Comparison of ENCODE assay signal across 8 mouse cellular contexts in the genomic region with DNA sequence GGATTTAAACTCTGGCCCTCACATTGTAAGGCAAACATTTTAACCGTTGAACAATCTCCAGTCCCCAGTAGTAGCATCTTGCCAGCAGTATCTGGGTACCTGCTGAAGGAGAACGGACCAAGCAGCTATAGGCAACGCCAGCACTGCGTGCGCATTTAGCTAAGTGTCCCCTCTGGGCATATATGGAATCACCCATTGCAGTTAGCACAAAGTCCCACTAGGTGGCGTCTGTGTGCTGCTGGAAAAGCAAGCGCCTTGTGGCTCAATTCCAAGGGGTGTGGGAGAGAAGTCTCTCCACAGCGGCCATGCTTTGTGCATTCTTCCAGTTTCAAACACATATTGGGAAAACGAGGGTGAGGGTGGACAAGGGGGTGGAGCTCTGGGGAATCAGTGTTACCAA. TPM values are rescaled to one million over a fixed set of nuclear protein-coding genes. Genes with fewer than 3 reads are reported as not detected.
DNase-seq lines count a peak whose midpoint lies in the region; ATAC-seq and TF ChIP-seq lines count a peak whose summit lies in the region.

No protein-coding gene starts in this region.

- peaks cover 12% of the 10 kb centered on the region for H3K4me1 ChIP-seq in embryonic facial prominence, embryonic 10.5 days
- H3K4me1 ChIP-seq in kidney, postnatal 0 days (replicated peaks; ENCODE audit: insufficient read depth, low read length), result no peaks in the 10 kb centered on the region
- H3K4me1 ChIP-seq in liver, postnatal 0 days (ENCODE audit: insufficient read depth), result peaks cover 8% of the 10 kb centered on the region
- H3K4me1 ChIP-seq in thymus, adult 2 months (replicated peaks; ENCODE audit: control insufficient read depth, insufficient read depth, low read length), result peaks cover 26% of the 10 kb centered on the region

- peak; percentile 44; the same call in 1 of the 2 replicates for ATAC-seq in kidney, postnatal 0 days (replicated peaks; ENCODE audit: low FRiP score, low read depth)
- ATAC-seq in liver, postnatal 0 days, result peak; percentile 49; the same call in 1 of the 2 replicates

- H3K27ac ChIP-seq in embryonic facial prominence, embryonic 10.5 days (replicated peaks), result no peak overlapping the region
- H3K27ac ChIP-seq in kidney, postnatal 0 days, result no peak overlapping the region
- H3K27ac ChIP-seq in liver, postnatal 0 days (ENCODE audit: low read depth), result no peak overlapping the region
- no peak overlapping the region for H3K27ac ChIP-seq in thymus, adult 2 months (ENCODE audit: control insufficient read depth, insufficient read depth, low read length)

- no peak overlapping the region for H3K4me2 ChIP-seq in kidney, postnatal 0 days (ENCODE audit: low read length)
- no peak overlapping the region for H3K4me2 ChIP-seq in liver, postnatal 0 days (ENCODE audit: low read depth, low read length)

- H3K36me3 ChIP-seq in embryonic facial prominence, embryonic 10.5 days (replicated peaks), result no peaks in the 10 kb centered on the region
- H3K36me3 ChIP-seq in kidney, postnatal 0 days (ENCODE audit: insufficient read depth, low read length), result no peaks in the 10 kb centered on the region
- no peaks in the 10 kb centered on the region for H3K36me3 ChIP-seq in liver, postnatal 0 days (replicated peaks; ENCODE audit: insufficient read depth, low read length)
- H3K36me3 ChIP-seq in thymus, adult 2 months (ENCODE audit: control insufficient read depth, insufficient read depth, low read length), result no peaks in the 10 kb centered on the region

- no peak overlapping the region for H3K4me3 ChIP-seq in embryonic facial prominence, embryonic 10.5 days
- H3K4me3 ChIP-seq in kidney, postnatal 0 days (replicated peaks; ENCODE audit: low read depth, low read length), result no peak overlapping the region
- H3K4me3 ChIP-seq in liver, postnatal 0 days (ENCODE audit: low read depth, low read length), result no peak overlapping the region
- no peak overlapping the region for H3K4me3 ChIP-seq in thymus, adult 2 months (ENCODE audit: control insufficient read depth, insufficient read depth, low read length)

- peak; percentile 50 to 62 for DNase-seq in CD8-positive naive resting alpha-beta T cell, adult 2 months (ENCODE audit: low read depth in 2 of 2, low spot score in 2 of 2)
- peak; percentile 83 for DNase-seq in adrenal gland, postnatal 25 days
- DNase-seq in embryonic facial prominence, embryonic 10.5 days (ENCODE audit: low spot score), result peak; percentile 84
- DNase-seq in heart, adult 9 months (ENCODE audit: low spot score in 2 of 2), result peak; percentile 29 to 69
- DNase-seq in kidney, postnatal 0 days (ENCODE audit: low spot score), result peak; percentile 91
- DNase-seq in liver, postnatal 0 days, result peak; percentile 86
- DNase-seq in ovary, adult 18-20 months (ENCODE audit: low spot score), result peak; percentile 52
- peak; percentile 61 for DNase-seq in thymus, adult 2 months

- TF ChIP-seq POLR2A in thymus, adult 2 months (IDR thresholded peaks at IDR 0.05; ENCODE audit: control insufficient read depth, extremely low read depth, insufficient read depth, low read length, poor library complexity), result no peak

- peak; percentile 93 for TF ChIP-seq CTCF in kidney, postnatal 0 days (IDR thresholded peaks at IDR 0.05; ENCODE audit: low read depth)
- peak; percentile 91 for TF ChIP-seq CTCF in liver, postnatal 0 days (IDR thresholded peaks at IDR 0.05; ENCODE audit: low read depth)
- TF ChIP-seq CTCF in thymus, adult 2 months (IDR thresholded peaks at IDR 0.05; ENCODE audit: borderline replicate concordance, control insufficient read depth, extremely low read depth, insufficient read depth, low read length, poor library complexity), result peak; percentile 80; the same call in 1 of the 2 replicates

- TF ChIP-seq EP300 in liver, postnatal 0 days (IDR thresholded peaks at IDR 0.05; ENCODE audit: low read depth), result no peak

- 2% methylated on average over 9 of the region's 9 CpGs for WGBS in embryonic facial prominence, embryonic 10.5 days
- 6% methylated on average over 9 of the region's 9 CpGs for WGBS in kidney, postnatal 0 days
- WGBS in liver, postnatal 0 days (ENCODE audit: insufficient replicate concordance), result 3% methylated on average over 9 of the region's 9 CpGs
- WGBS in thymus, adult 2 months, result 6% methylated on average over 9 of the region's 9 CpGs

- H3K9me3 ChIP-seq in embryonic facial prominence, embryonic 10.5 days, result no peaks in the 10 kb centered on the region
- H3K9me3 ChIP-seq in kidney, postnatal 0 days (replicated peaks; ENCODE audit: low read length), result no peaks in the 10 kb centered on the region
- no peaks in the 10 kb centered on the region for H3K9me3 ChIP-seq in liver, postnatal 0 days (ENCODE audit: low read length)

- peaks cover 47% of the 10 kb centered on the region for H3K27me3 ChIP-seq in embryonic facial prominence, embryonic 10.5 days (replicated peaks; ENCODE audit: low read depth, poor library complexity, severe bottlenecking)
- H3K27me3 ChIP-seq in kidney, postnatal 0 days (ENCODE audit: insufficient read depth, low read length), result no peaks in the 10 kb centered on the region; the same call in 1 of the 2 replicates
- H3K27me3 ChIP-seq in liver, postnatal 0 days (ENCODE audit: insufficient read depth, low read length), result peaks cover 10% of the 10 kb centered on the region; the same call in 1 of the 2 replicates
- no peaks in the 10 kb centered on the region for H3K27me3 ChIP-seq in thymus, adult 2 months (ENCODE audit: control insufficient read depth, insufficient read depth, low read length)

- H3K9ac ChIP-seq in kidney, postnatal 0 days (ENCODE audit: low read depth, low read length), result no peak overlapping the region
- no peak overlapping the region for H3K9ac ChIP-seq in liver, postnatal 0 days (replicated peaks)

RNA-seq across cellular contexts. Expression of gene Sdhaf1, which starts 12.7 kb away (rescaled TPM):
- total RNA-seq in adrenal gland, postnatal 25 days (2021), result 13.1 and 14.1 TPM in 2 replicates
- 17.5 and 17.8 TPM in 2 replicates for polyA plus RNA-seq in embryonic facial prominence, embryonic 10.5 days (2016; fragmentation: Nextera tagmentation; extraction: Ambion mirVana)
- polyA plus RNA-seq in kidney, postnatal 0 days (2015; fragmentation: Nextera tagmentation; extraction: Ambion mirVana), result 32.0 and 35.1 TPM in 2 replicates
- polyA plus RNA-seq in liver, postnatal 0 days (2015; fragmentation: Nextera tagmentation; extraction: Ambion mirVana), result 14.0 TPM in 2 replicates
- polyA plus RNA-seq in thymus, adult 2 months (2012; rRNA removed), result 26.9 and 31.7 TPM in 2 replicates

RNA-seq across cellular contexts. Expression of gene E130208F15Rik, which starts 14.8 kb away (rescaled TPM):
- total RNA-seq in adrenal gland, postnatal 25 days (2021), result 1.5 and 2.0 TPM in 2 replicates
- polyA plus RNA-seq in embryonic facial prominence, embryonic 10.5 days (2016; fragmentation: Nextera tagmentation; extraction: Ambion mirVana), result 2.1 TPM in 2 replicates
- polyA plus RNA-seq in kidney, postnatal 0 days (2015; fragmentation: Nextera tagmentation; extraction: Ambion mirVana), result not detected in 2 replicates
- polyA plus RNA-seq in liver, postnatal 0 days (2015; fragmentation: Nextera tagmentation; extraction: Ambion mirVana), result not detected in 2 replicates
- 0.74 and 0.93 TPM in 2 replicates for polyA plus RNA-seq in thymus, adult 2 months (2012; rRNA removed)

RNA-seq across cellular contexts. Expression of gene Syne4, which starts 21.8 kb away (rescaled TPM):
- 29.0 and 41.3 TPM in 2 replicates for total RNA-seq in adrenal gland, postnatal 25 days (2021)
- polyA plus RNA-seq in embryonic facial prominence, embryonic 10.5 days (2016; fragmentation: Nextera tagmentation; extraction: Ambion mirVana), result 51.1 and 65.6 TPM in 2 replicates
- 79.0 and 88.4 TPM in 2 replicates for polyA plus RNA-seq in kidney, postnatal 0 days (2015; fragmentation: Nextera tagmentation; extraction: Ambion mirVana)
- polyA plus RNA-seq in liver, postnatal 0 days (2015; fragmentation: Nextera tagmentation; extraction: Ambion mirVana), result 11.4 and 12.8 TPM in 2 replicates
- polyA plus RNA-seq in thymus, adult 2 months (2012; rRNA removed), result 15.4 and 16.8 TPM in 2 replicates

RNA-seq across cellular contexts. Expression of gene Lrfn3, which starts 26.2 kb away (rescaled TPM):
- total RNA-seq in adrenal gland, postnatal 25 days (2021), result 16.6 and 19.4 TPM in 2 replicates
- polyA plus RNA-seq in embryonic facial prominence, embryonic 10.5 days (2016; fragmentation: Nextera tagmentation; extraction: Ambion mirVana), result 5.0 and 5.4 TPM in 2 replicates
- polyA plus RNA-seq in kidney, postnatal 0 days (2015; fragmentation: Nextera tagmentation; extraction: Ambion mirVana), result 9.3 and 9.5 TPM in 2 replicates
- polyA plus RNA-seq in liver, postnatal 0 days (2015; fragmentation: Nextera tagmentation; extraction: Ambion mirVana), result 7.4 and 8.3 TPM in 2 replicates
- 0.78 and 1.1 TPM in 2 replicates for polyA plus RNA-seq in thymus, adult 2 months (2012; rRNA removed)

RNA-seq across cellular contexts. Expression of gene Alkbh6, which starts 27.9 kb away (rescaled TPM):
- total RNA-seq in adrenal gland, postnatal 25 days (2021), result 51.6 and 59.2 TPM in 2 replicates
- 95.5 and 97.0 TPM in 2 replicates for polyA plus RNA-seq in embryonic facial prominence, embryonic 10.5 days (2016; fragmentation: Nextera tagmentation; extraction: Ambion mirVana)
- 95.3 and 101 TPM in 2 replicates for polyA plus RNA-seq in kidney, postnatal 0 days (2015; fragmentation: Nextera tagmentation; extraction: Ambion mirVana)
- 23.1 and 23.9 TPM in 2 replicates for polyA plus RNA-seq in liver, postnatal 0 days (2015; fragmentation: Nextera tagmentation; extraction: Ambion mirVana)
- 159 and 192 TPM in 2 replicates for polyA plus RNA-seq in thymus, adult 2 months (2012; rRNA removed)
